Mouse (Mus musculus) CH12.LX (cell line): Measurements from ENCODE around the gene Dhcr7. TPM values are rescaled to one million over a fixed set of nuclear protein-coding genes. Genes with fewer than 3 reads are reported as not detected.

Experiments used
- DNase-seq: peaks from one replicate; pipeline ENCODE4 v3.0.0-alpha.2; 2013; ENCODE audit errors: extremely low read depth
- H3K27ac ChIP-seq: 2 replicates; pipeline ENCODE4 v1.5.1; 2012; ENCODE audit warnings: low read depth, mild to moderate bottlenecking, control low read depth, moderate library complexity; ENCODE audit not compliant: insufficient read depth
- H3K27me3 ChIP-seq: replicated peaks from 2 replicates; pipeline ENCODE3; 2012; ENCODE audit warnings: inconsistent platforms
- H3K36me3 ChIP-seq, 2 experiments: replicated peaks in 1 of 2; 2 replicates each; pipeline versions ENCODE3 to v1.6.1; 2012; ENCODE audit warnings: inconsistent platforms in 1 of 2, low read length in 1 of 2, mild to moderate bottlenecking in 1 of 2, mixed read lengths in 1 of 2, moderate library complexity in 1 of 2; ENCODE audit not compliant: control insufficient read depth in 1 of 2, insufficient read depth in 1 of 2
- H3K4me1 ChIP-seq, 2 experiments: 2 replicates each; pipeline ENCODE4 v1.6.1; 2012; ENCODE audit warnings: inconsistent platforms in 1 of 2, moderate library complexity in 1 of 2; ENCODE audit not compliant: insufficient read depth in 2 of 2, control insufficient read depth in 1 of 2
- H3K4me2 ChIP-seq: 2 replicates; pipeline ENCODE4 v1.6.1; 2012; ENCODE audit warnings: low read depth, mild to moderate bottlenecking, control low read depth; ENCODE audit not compliant: poor library complexity, insufficient read depth, severe bottlenecking
- H3K4me3 ChIP-seq, 3 experiments: fragments of 150-350 bp in 1 of 3; sonication (generic) in 1 of 3; replicated peaks in 1 of 3; 2 replicates each; pipeline versions ENCODE3 to v1.5.1; 2011 to 2012; ENCODE audit warnings: low read depth in 2 of 3, low read length in 2 of 3, mild to moderate bottlenecking in 2 of 3, moderate library complexity in 2 of 3, control low read depth in 1 of 3, improper control_type of control experiment in 1 of 3, inconsistent platforms in 1 of 3, mixed read lengths in 1 of 3; ENCODE audit not compliant: poor library complexity in 1 of 3
- H3K79me2 ChIP-seq: replicated peaks from 2 replicates; pipeline ENCODE4 v1.6.1; 2012; ENCODE audit warnings: mild to moderate bottlenecking, moderate library complexity; ENCODE audit not compliant: control insufficient read depth, poor library complexity, insufficient read depth, severe bottlenecking; ENCODE audit errors: extremely low read depth
- H3K9ac ChIP-seq: 2 replicates; pipeline ENCODE4 v1.6.1; 2012; ENCODE audit warnings: low read depth, mild to moderate bottlenecking, control low read depth, moderate library complexity; ENCODE audit not compliant: insufficient read depth
- H3K9me3 ChIP-seq: replicated peaks from 2 replicates; pipeline ENCODE3; 2012; ENCODE audit warnings: low read length, inconsistent platforms, mixed read lengths
- E2F4 ChIP-seq: IDR thresholded peaks from 2 replicates; pipeline ENCODE4 v1.6.1; 2011; ENCODE audit warnings: low read depth, low read length, improper control_type of control experiment; ENCODE audit not compliant: insufficient replicate concordance
- ELF1 ChIP-seq: IDR thresholded peaks from 2 replicates; pipeline ENCODE4 v1.6.1; 2014; ENCODE audit warnings: low read depth, mild to moderate bottlenecking, inconsistent platforms, low read length, improper control_type of control experiment
- EP300 ChIP-seq: IDR thresholded peaks from 2 replicates; pipeline ENCODE4 v1.6.1; 2011; ENCODE audit warnings: low read length, improper control_type of control experiment
- ETS1 ChIP-seq: conservative IDR thresholded peaks from 2 replicates; pipeline ENCODE4 v1.6.1; 2012; ENCODE audit warnings: low read depth, mild to moderate bottlenecking, inconsistent platforms, low read length, improper control_type of control experiment, moderate library complexity
- KAT2A ChIP-seq: IDR thresholded peaks from 2 replicates; pipeline ENCODE4 v1.6.1; 2012; ENCODE audit warnings: low read length, improper control_type of control experiment, inconsistent platforms; ENCODE audit not compliant: insufficient replicate concordance
- MAX ChIP-seq: IDR thresholded peaks from 2 replicates; pipeline ENCODE4 v1.6.1; 2011; ENCODE audit warnings: low read length, improper control_type of control experiment
- MAZ ChIP-seq: IDR thresholded peaks from 2 replicates; pipeline ENCODE4 v1.6.1; 2012; ENCODE audit warnings: low read depth, mild to moderate bottlenecking, inconsistent platforms, low read length, improper control_type of control experiment, moderate library complexity
- MEF2A ChIP-seq: IDR thresholded peaks from 2 replicates; pipeline ENCODE4 v1.6.1; 2014; ENCODE audit warnings: low read depth, mild to moderate bottlenecking, inconsistent platforms, low read length, improper control_type of control experiment, borderline replicate concordance
- MYC ChIP-seq: IDR thresholded peaks from 2 replicates; pipeline ENCODE4 v1.6.1; 2011; ENCODE audit warnings: low read depth, mild to moderate bottlenecking, improper control_type of control experiment, low read length
- NELFE ChIP-seq: IDR thresholded peaks from 2 replicates; pipeline ENCODE4 v1.6.1; 2011; ENCODE audit warnings: low read depth, low read length, improper control_type of control experiment
- NRF1 ChIP-seq: IDR thresholded peaks from 2 replicates; pipeline ENCODE4 v1.6.1; 2014; ENCODE audit warnings: low read depth, mild to moderate bottlenecking, inconsistent platforms, low read length, improper control_type of control experiment, moderate library complexity
- POLR2A ChIP-seq: IDR thresholded peaks from 2 replicates; pipeline ENCODE4 v1.6.1; 2011; ENCODE audit warnings: low read depth, mild to moderate bottlenecking, improper control_type of control experiment, low read length
- RCOR1 ChIP-seq: conservative IDR thresholded peaks from 2 replicates; pipeline ENCODE4 v1.6.1; 2012; ENCODE audit warnings: low read depth, mild to moderate bottlenecking, inconsistent platforms, low read length, improper control_type of control experiment
- SIN3A ChIP-seq: IDR thresholded peaks from 2 replicates; pipeline ENCODE4 v1.6.1; 2012; ENCODE audit warnings: low read length, improper control_type of control experiment, inconsistent platforms
- SMC3 ChIP-seq: IDR thresholded peaks from 2 replicates; pipeline ENCODE4 v1.6.1; 2011; ENCODE audit warnings: low read depth, low read length, improper control_type of control experiment
- UBTF ChIP-seq: IDR thresholded peaks from 2 replicates; pipeline ENCODE4 v1.6.1; 2012; ENCODE audit warnings: low read depth, mild to moderate bottlenecking, inconsistent platforms, low read length, improper control_type of control experiment, moderate library complexity
- USF1 ChIP-seq: IDR thresholded peaks from 2 replicates; pipeline ENCODE4 v1.6.1; 2014; ENCODE audit warnings: low read depth, mild to moderate bottlenecking, inconsistent platforms, low read length, improper control_type of control experiment
- USF2 ChIP-seq: conservative IDR thresholded peaks from 2 replicates; pipeline ENCODE4 v1.6.1; 2011; ENCODE audit warnings: low read depth, low read length, improper control_type of control experiment
- ZKSCAN1 ChIP-seq: IDR thresholded peaks from 2 replicates; pipeline ENCODE4 v1.6.1; 2012; ENCODE audit warnings: low read depth, inconsistent platforms, low read length, improper control_type of control experiment, borderline replicate concordance
- ZMIZ1 ChIP-seq: IDR thresholded peaks from 2 replicates; pipeline ENCODE4 v1.6.1; 2012; ENCODE audit warnings: low read depth, mild to moderate bottlenecking, inconsistent platforms, low read length, improper control_type of control experiment
- ZNF384 ChIP-seq: IDR thresholded peaks from 2 replicates; pipeline ENCODE4 v1.6.1; 2012; ENCODE audit warnings: low read depth, low read length, improper control_type of control experiment, inconsistent platforms
- dilution Hi-C: fragments of 300-500 bp; cut with MboI; formaldehyde crosslinking; loops from 2 replicates; pipeline ENCODE4 v1.14.3; 2020; ENCODE audit warnings: low sequenced_read_pairs; ENCODE audit not compliant: extremely low pct_unique_long_range_greater_than_20kb, extremely low pct_ligation_motif_present
- in situ Hi-C: fragments of 300-500 bp; cut with MboI; formaldehyde crosslinking; loops from 3 replicates; pipeline ENCODE4 v1.14.3; 2019; ENCODE audit warnings: low sequenced_read_pairs, low pct_ligation_motif_present, low pct_unique_long_range_greater_than_20kb, mixed read lengths
- polyA plus RNA-seq: library from polyadenylated mRNA; unstranded; fragments of >175 nt; gene quantifications from 2 replicates; pipeline ENCODE4 v1.2.1, GENCODE M21; 2012; ENCODE audit warnings: low read depth; ENCODE audit not compliant: insufficient read length
- total RNA-seq, 2 experiments: library from RNA; depleted of rRNA; stranded (reverse); fragments of 300-350 nt in 1 of 2; fragments of >200 nt in 1 of 2; gene quantifications; 2 replicates each; pipeline ENCODE4 v1.2.3; 2012 to 2014

Gene Dhcr7
- total and polyA plus RNA-seq, 3 experiments, result 18.1 to 60.3 (median 22.1) TPM

GRCm38 (mm10) chr7:143801195-143802065 lies 21.5 kb upstream of the Dhcr7 start:
- Histone ChIP-seq H3K4me2 (no peak overlapping the region), H3K36me3 (peaks cover 47 to 92% of the 10 kb centered on the region in 2 experiments), H3K9ac (no peak overlapping the region), H3K4me1 (no peaks in the 10 kb centered on the region), H3K4me3 (no peak overlapping the region), H3K27ac (no peak overlapping the region), H3K9me3 (no peaks in the 10 kb centered on the region)
- in situ Hi-C loops (no loop called here), dilution Hi-C loops (no loop called here)
- DNase-seq, result no peak
- TF ChIP-seq E2F4 (no peak), ETS1 (no peak), ZMIZ1 (no peak), EP300 (no peak), MAZ (no peak), USF1 (no peak), ELF1 (no peak), RCOR1 (no peak), KAT2A (no peak), NRF1 (no peak), MEF2A (no peak), USF2 (no peak), UBTF (no peak), ZNF384 (no peak), ZKSCAN1 (no peak), SIN3A (no peak), NELFE (no peak), SMC3 (no peak), MAX (no peak)
- TF ChIP-seq, all 38 proteins: peak for 0
- H3K27me3 ChIP-seq, result no peaks in the 10 kb centered on the region
- H3K79me2 ChIP-seq, result no peaks in the 10 kb centered on the region

- H3K27me3 ChIP-seq, result no peaks in the 10 kb centered on the region
- dilution Hi-C loops, result no loop called here
- TF ChIP-seq MYC (no peak), POLR2A (no peak), NRF1 (no peak), MAX (no peak)
- no peaks in the 10 kb centered on the region for H3K4me1 ChIP-seq
- no peak overlapping the region for H3K4me3 ChIP-seq
- no peaks in the 10 kb centered on the region for H3K9me3 ChIP-seq
- H3K27ac ChIP-seq, result no peak overlapping the region
- DNase-seq, result no peak
- in situ Hi-C loops, result no loop called here
- H3K79me2 ChIP-seq, result no peaks in the 10 kb centered on the region
- H3K36me3 ChIP-seq, result peaks cover 30 to 92% of the 10 kb centered on the region in 2 experiments
- no peak overlapping the region for H3K9ac ChIP-seq
- no peak overlapping the region for H3K4me2 ChIP-seq
Measured at GRCm38 (mm10) chr7:143805199-143805624, 17.7 kb upstream of the Dhcr7 start.
